Mouse (Mus musculus) spleen, postnatal 14 days (tissue): ENCODE results near the gene Polr2f.

Source experiments
- DNase-seq, 2 experiments: peaks; one replicate each; pipeline ENCODE4 v3.0.0; 2021 to 2022; ENCODE audit warnings: low spot score in 2 of 2

Polr2f gene

DNA sequence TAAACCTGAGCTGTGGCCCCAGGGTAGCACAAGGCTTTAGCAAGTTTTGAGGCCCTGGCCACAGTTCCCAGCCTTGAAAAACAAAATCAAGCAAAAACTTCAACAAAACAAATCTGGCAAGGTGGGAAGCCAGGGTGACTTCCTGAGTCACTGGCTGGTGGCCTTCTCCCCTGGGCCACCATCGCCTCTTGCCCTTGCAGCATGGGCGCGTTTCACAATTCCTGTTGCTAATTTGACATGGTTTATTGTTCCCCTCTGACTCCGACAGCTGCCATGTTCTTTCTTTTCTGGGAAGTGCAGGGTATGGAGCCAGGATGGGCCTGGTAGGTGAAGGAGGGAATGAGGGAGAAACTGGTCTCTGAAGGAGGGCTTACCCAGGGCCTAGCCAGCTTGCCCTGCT, 18.7 kb upstream of the Polr2f start:
- DNase-seq, result no peak

DNA sequence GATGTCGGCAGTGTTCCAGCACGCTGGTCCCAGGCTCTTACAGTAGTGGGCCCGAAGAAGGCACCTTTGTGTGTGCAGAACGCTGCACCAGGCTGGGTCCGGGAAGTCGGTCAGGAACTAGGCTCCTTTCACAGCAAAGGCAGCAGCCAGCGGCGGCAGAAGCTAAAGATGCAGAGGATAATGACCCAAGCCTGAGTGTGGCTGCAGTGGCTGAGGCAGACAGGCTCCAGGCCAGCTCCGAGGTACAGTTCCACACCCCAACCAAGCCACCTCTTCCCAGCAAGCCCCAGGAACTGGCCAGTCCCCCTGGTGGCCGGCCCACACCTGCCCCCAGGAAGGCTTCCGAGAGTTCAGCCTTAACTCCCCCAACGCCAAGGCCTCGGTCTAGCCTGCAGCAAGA, 18.3 kb upstream of the Polr2f start:
- no peak for DNase-seq

DNA sequence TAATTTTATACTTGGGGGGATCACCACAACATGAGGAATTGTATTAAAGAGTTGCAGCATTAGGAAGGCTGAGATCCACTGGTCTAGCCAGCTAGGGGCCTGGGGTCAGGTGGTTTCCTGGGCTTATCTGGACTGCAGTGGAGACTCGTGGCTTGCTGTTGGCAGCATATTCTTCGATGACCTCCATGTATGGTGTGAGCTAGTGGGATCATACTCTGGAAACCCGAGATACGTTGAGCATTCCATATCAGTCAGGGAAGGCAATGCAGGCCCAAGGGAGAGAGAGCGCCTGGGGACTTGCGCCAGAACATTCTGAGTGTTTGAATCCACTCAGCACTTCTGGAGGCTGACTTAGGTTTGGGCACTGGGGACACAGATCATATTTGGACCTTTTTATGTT, 17.1 kb upstream of the Polr2f start:
- no peak for DNase-seq

DNA sequence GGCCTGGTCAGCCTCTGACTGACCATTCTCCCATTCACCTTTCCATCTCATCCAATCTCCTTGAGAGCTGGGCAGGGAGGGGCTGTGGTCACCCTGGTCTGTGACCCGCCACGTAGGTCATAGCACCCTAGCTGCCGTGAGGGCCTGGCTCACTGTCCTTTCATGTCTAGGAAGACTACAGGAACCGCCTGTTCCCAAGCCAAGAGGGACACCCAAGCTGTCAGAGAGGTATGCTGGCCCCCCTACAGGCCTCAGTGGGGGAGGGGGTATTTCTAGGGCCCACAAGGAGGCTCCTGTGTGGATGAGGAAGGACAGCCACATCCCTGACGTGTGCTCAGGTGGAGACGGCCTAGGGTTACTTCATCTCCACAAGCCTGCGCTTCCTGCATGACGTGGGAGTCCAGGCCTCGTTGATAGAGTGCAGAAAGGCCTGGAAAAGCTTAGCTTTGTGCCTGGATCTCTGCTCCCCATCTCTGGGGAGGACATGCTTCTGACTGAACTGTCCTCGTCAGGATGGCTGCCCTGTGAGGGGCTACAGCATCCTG, 16.4 kb upstream of the Polr2f start:
- no peak for DNase-seq

DNA sequence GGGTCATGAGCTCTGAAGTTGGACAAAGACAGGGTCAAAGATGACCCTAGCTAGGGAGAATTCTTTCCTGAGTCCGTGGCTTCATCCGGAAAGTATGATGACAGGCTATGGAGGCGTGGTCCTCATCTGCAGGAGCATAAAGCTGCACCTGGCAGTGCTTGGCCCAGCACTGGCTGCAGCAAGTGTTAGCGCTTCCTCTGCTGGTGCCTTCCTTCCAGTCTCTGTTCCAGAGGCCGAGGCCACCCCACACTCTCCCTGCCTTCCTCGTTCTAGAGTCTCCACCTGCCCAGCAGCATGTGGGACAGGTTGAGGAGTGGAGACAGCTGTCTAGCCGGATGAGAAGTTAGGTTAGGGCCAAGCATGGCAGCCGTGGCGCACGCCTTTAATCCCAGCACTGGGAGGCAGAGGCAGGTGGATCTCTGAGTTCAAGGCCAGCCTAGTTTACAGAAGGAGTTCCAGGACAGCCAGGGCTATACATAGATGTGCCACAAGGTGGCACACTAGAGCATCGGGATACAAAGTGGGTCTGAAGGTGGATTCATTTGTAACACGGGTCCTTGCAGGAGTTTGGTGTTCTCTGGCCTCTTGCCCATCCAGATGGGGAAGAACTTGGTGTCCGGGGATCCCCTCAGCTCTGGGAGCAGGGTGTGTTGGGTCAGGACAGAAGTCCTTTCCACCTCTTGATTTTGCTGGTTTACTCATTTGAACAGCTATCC, 14.4 kb upstream of the Polr2f start:
- peak in 1 of 2 experiments; percentile 25 for DNase-seq

DNA sequence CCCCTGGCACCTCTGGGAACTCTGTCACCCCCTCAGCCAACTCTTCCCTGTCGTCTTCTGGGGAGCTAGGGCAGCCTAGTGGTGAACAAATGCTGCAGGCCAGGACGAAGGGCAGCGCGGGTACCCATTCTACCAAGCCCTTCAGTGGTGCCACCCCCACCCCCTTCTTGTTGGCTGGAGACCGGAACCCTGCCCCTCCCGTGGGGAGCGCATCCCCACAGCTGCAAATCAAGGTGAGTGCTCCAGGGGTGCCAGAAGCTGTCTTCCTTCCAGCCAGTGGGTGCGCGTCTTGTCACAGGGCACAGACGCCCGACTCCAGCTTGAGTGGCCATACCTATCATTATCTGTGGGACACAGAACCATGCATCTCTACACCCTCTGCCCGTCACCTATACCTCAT, 13.7 kb upstream of the Polr2f start:
- no peak for DNase-seq

DNA sequence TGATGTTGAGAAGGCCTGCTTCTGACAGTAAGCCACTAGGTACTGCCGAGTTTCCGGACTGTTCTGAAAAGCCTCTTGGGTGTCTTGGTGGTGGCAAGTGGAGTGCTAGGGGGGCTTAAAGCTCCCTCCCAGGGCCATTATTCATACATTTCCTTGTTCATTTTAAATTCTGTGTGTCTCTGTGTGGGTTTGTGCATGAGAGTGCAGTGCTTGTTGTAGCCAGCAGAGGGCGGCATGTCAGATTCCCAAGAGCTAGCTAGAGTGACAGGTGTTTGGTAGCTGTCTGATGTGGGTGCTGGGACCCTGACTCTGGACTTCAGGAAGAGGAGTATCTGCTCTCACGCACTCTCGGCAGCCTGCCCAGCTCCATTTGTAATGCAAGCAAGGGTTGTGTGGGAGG, 12.6 kb upstream of the Polr2f start:
- no peak for DNase-seq

DNA sequence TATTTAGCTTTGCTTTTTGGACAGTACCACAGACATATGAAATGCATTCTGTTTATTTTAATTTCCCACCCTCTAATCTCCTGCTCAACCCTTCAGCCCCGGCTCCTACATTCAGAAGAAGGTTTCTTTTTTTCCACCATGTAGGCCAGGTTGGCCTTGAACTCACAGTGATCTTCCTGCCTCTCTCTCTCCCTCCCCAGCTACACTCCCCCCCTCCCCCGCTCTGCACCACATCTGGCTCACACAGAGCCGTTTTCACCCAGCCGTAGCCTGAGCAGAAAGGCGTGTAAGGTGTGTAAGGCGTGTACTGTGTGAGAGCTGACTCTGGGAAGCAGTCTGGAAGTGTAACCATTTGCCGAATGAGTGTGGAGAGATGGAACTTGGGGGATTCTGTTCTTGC, 11.5 kb upstream of the Polr2f start:
- DNase-seq, result no peak

DNA sequence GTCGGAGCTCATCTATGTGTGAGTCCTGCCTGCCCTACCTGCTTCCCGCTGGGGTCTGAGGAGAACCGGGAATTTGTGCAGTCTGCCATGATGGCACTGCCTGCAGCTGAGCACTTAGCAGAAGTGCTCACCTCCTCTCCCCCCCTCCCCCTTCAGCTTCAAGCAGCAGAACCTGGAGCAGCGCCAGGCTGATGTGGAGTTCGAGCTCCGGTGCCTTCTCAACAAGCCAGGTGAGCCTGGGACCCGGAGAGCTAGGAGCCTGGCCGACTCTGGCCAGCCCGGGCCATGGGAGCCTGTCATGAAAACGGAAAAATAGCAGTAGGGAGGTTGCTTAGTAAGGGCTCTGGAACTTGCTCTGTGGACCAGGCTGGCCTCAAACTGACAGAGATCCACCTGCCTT, 10.0 kb upstream of the Polr2f start:
- DNase-seq, result no peak

DNA sequence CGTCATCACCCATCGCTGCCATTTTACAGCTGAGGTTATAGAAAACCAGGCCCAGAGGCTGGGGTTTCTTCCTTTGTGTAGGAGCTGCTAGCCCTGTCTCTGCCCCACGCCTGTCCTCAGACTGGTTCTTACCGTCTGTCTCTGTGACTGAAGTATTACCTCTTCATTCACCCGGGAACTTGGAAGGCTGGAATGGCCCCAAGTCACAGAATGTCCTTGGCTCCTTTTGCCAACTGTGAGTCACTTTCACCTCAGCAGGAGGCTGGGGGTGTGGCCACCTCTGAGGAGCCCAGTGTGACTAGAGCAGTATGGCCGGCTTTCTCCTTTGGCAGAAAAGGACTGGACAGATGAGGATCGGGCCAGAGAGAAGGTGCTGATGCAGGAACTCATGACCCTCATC, 9.4 kb upstream of the Polr2f start:
- no peak for DNase-seq

DNA sequence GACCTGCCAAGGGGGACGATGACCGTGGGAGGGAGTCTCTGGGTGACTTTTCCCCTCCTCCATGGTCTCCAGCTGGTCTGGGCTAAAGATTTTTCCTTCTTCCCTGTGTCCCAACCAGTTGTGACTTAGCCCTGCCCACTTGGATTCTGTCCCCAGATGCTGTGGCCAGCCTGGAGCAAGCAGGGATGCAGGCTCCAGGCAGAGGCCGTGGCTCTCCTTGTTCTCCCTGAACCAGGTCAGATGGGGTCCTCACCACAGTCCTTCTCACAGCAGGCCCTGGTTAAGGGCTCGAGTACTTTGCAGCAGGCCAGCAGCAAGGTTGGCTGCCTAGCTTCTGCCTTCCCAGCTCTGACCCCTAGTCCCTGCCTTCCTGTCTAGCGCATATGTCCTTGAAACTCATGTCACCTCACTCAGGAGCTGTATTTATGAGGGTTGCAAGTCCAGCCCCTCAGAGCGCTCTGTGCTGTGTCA, 7.6 kb upstream of the Polr2f start:
- no peak for DNase-seq

DNA sequence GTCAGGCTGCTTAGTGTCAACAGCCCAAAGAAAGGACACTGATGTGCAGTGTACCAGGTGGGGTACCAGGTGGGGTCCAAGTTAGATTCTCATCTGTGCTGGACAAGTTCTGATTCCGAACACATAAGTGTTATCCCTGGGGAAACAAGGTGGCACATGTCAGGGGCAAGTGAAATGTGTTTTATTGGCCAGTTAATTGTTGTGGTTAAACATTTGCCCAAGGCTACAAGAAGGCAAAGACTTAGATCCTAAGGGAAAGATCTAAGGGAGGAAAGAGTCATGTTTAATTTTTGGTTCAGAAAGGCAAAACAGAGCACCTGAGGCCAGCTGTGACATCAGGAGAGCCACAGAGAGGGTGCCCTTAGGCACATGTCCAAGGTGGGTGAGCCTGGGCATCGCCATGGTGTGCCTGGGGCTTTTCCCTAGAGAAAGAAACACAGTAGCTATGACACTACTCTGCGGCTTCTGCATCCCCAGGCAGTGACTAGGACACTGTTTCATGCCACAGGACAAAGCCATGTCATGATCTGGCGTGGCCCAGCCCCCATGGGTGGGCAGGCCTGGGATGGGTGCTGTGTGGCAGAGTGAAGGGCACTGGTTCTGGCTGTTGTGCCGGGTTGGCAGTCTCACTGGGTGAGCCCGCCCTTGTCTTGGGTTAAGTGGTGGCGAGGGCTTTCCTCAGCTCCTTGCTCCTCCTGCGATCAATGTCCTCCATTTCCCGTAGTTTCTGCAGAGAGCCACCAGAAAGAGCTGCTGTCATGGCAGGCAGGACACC, 6.1 kb upstream of the Polr2f start:
- no peak for DNase-seq

DNA sequence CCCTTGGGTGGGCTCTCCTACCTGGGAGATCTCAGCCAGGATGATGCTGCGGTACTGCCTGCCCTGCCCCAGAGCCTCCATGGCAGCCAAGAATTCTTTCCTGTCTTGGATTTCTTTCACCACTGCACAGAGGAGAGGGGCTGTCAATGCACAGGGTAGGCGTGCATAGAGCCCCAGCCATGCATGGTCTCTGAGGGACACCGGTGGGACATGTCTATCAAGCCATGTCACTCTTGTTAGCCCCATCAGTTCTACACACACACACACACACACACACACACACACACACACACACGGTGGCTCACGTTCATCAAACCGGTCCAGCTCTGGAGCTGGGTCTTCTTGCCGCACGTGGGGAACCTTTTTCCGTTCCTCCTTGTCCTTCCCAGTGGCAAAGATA, 5.5 kb upstream of the Polr2f start:
- no peak for DNase-seq

DNA sequence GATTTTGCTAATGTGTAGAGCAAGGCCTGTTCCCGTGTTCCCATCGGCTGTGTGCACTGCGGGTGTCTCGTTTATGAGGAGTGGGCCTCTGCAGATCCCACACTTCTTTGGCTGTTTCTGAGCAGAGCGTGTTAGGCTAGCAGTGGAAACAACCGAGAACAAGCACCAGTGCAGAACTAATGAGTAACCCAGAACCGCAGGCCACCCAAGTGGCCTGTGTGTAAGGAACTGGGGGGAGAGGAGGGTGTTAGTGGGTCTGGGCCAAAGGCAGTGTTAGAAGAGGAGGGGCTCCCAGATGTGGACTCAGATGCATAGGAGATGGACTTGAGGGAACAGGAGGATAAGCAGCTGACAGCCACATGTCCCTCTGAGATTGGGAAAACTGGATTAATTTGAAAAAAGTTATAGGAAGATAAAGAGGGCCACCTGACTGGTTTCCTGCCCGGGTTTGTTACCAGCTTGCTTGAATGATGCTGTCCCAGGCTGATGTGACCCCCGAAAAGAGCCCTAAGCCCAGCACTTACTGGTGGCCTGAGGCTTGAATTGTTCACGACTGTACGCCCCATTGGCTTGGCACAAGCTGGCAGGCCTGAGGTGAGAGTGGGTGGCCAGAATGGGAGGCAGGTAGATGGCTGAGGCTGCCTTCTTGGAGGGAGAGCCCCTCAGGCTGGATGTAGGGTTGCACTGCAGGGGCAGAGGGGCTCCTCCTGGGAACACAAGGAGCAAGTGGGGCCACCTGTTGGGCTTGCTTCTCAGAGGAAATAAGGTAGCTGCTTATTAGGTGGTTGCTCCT, 4.8 kb upstream of the Polr2f start:
- DNase-seq, result no peak

DNA sequence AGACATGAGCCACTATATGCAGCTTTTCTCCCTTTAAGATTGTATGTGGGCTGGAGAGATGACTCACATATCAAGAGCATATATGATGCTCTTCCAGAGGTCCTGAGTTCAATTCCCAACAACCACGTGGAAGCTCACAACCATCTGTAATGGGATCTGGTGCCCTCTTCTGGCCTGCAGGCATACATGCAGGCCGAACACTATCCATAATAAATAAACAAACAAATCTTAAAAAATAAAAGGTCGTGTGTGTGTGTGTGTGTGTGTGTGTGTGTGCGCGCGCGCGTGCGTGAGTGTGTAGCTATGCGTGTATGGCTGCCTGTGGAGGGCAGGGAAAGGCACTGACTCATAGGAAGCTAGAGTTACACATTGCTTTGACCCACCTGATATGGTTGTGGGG, 1.2 kb upstream of the Polr2f start:
- no peak for DNase-seq

DNA sequence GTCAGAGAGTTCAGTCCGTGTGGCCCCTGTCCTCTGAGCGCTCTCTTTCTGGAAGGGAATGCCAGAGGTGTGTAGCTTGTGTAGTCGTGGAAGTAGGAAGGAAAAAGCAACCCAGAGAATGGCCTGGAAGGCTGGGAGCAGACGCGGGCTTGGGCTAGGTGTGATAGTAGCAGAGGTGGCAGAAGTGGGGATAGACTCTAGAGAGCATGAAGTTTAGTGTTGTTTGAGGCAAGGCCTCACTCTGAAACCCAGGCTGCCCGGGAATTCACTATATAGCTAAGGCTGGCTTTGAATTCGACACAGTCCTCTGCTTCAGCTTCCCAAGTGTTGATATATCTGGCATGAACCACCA, 733 bp downstream of the Polr2f start:
- no peak for DNase-seq

DNA sequence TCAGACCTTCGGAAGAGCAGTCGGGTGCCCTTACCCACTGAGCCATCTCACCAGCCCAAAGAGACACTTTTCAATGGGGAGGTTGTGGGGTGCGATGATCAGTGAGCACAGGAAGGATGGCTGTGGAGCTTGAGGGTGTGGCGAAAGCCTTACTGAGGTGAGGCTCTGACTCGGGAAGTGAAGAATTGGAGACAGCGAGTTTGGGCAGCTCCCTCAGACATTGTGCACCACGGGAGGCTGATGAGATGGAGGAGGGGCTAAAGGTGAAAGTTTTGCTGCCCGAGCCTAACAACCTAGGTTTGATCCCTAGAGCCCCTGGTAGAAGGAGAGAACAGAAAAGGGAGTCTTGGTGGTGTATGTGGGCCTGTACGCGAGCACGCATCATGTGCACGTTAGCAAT, 2.5 kb downstream of the Polr2f start:
- DNase-seq, result no peak

DNA sequence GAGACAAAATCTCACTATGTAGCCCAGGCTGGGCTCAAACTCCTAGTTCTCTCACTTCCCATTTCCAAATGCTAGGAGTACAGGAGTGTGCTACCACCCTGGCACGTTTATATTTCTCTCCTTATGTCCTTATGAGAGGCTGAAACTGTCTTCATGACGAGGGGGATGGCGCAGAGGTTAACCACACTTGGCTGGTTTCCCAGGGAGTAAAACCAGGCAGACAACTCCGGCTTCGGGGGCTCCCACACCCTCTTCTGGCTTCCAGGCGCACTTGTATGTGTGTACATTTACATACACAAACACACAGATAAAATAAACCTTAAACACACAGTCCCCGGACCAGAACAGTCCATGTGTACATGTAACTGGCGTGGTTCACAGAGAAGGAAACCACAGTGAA, 3.2 kb downstream of the Polr2f start:
- DNase-seq, result no peak

DNA sequence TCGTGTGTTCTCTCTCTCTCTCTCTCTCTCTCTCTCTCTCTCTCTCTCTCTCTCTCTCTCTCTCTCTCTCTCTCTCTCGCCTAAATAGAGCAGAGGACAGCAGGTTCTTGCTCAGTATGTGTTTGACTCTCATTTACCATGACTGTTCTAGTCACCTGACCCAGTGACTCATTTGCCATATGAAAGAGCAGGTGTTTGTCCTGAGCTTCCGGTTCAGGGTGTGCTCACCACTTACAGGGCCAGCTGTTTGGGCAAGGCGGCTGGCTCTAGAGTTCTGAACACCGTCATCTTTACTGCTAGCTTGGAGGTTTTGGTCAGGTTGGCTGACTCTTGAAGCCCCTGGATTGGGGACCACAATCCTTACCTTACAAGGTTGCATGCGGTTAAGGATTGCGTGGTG, 4.7 kb downstream of the Polr2f start:
- DNase-seq, result no peak

DNA sequence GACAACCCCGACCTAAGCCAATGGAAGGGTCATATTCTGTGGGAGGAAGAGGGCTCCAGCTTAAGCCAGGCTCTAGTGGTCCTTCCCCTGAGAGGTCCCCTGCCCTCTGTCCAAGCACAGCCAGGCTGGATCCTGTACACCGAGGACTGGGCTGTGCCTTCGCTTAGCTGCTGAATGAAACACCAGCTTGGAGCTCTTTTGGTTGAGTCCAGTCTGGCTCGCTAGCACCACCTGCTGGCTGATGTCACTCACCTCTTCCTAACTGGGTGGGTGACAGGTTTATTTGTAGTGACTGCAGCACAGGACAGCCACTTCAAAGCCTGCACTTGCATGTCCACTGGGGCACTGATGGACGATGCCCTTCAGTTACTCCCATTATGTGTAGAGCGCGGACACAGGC, 7.7 kb downstream of the Polr2f start:
- DNase-seq, result peak; percentile 52 to 72

DNA sequence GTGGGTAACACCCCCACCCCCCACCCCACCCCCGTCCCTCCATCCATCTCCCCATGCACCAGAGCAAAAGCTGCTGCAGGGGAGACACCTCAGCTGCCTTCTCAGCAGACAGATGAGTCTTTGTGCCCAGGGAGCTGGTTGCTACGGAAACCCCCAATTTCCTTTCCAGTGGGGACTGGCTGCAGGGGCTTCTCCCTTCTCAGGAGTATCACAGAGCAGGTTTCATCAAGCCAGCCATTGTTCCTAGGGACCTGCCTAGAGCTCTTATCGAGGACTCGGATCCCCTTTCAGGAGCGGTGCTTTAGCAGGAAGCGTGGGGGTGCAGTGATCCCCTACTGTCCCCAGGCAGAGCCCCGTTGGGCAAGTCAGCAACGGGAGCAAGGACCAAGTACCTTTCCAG, 11.1 kb downstream of the Polr2f start:
- DNase-seq, result no peak

DNA sequence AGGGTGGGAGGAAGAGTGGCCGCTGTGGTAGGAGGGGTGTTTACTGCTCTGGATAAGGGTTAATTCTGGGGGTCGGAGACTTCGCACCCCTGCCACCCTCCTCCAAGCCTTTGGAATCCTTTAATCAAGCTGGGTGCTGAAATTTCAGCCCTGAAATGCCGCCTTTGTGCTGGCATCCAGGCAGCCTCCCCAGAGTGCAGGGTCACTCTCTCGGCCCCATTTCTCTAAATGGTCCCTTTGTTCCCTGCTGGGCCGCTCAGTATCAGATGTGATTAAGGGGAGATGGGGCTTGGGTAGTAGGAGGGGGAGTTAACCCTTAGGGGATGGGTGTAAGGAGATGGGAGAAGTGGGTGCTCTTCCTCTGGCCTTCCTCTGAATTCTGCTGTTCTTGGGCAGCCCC, 11.9 kb downstream of the Polr2f start:
- DNase-seq, result no peak

DNA sequence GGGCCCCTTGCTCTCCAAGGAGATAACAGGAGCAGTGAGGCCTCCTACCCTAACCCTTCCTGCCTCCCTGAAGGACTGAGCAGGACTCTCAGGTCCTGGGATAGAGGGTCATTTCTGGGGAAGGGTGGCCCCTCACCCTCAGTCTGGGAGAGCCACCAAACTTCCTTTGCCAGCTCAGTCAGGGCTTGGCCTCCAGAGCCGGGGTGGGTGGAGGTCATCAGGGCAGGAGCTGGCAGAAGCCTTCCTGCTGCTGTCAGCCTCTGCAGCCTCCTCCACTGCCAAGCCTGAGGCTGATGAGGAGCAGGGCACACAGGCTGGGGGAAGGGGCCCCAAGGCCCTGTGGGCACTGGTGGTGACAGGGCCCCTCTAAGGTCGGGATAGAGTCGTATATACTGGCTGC, 14.8 kb downstream of the Polr2f start:
- DNase-seq, result no peak
